Mouse (Mus musculus): ENCODE measurements at regions not wholly inside any gene's neighbourhood (a gene's known extent, or its start where the extent isn't known, plus 50 kb on each side); places are given as distances from the start of the nearest gene placed in this dataset.

DNA sequence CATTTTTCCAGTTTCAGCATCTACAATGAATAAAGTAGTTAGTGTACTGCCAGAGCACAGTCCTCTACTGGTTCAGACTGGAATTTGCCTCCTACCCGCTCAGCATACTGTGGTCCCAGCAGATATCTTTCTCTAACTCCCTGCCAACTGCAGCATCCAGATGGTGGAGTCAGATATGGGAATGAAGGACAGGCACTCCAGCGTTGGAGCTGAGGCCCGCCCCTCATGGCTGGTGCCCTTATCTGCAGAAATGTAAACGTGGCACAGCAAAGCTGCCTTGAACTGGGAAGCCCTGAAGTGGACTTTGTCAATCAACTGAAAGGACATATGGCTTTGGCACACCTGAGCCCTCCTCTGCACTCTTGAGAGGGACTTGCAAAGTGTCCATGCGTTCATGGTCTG lies 146.6 kb downstream of the Cartpt start:
- no peak for TF ChIP-seq POLR2A (IDR thresholded peaks at IDR 0.05; ENCODE audit: low read depth, low read length)
- TF ChIP-seq CTCF (IDR thresholded peaks at IDR 0.05; ENCODE audit: extremely low read depth, insufficient read depth, insufficient read length, insufficient replicate concordance) = no peak
